Mouse (Mus musculus): Measurements from ENCODE around the gene Rnpepl1. TPM values are rescaled to one million over a fixed set of nuclear protein-coding genes. Genes with fewer than 3 reads are reported as not detected.
A peak's percentile ranks its signal among the peaks of the same experiment; 100 is the strongest.

The Rnpepl1 gene
- total RNA-seq (2022) = 10 to 100 TPM; 72.0 to 80.4 (median 77.3) TPM

- peak; percentile 59 for DNase-seq (ENCODE audit: low spot score)
These were observed at the start of gene Rnpepl1 for GRCm38 (mm10) chr1:92910239-92910885. Gene Rnpepl1 (plus strand): TSS chr1:92910783.

- no peak for DNase-seq (ENCODE audit: low spot score)
These were observed 49.1 kb upstream of the Rnpepl1 start for GRCm38 (mm10) chr1:92861503-92861902.

GRCm38 (mm10) chr1:92863268-92863667, 47.3 kb upstream of the Rnpepl1 start:
- DNase-seq (ENCODE audit: low spot score) = no peak

GRCm38 (mm10) chr1:92866170-92866569, 44.4 kb upstream of the Rnpepl1 start:
- DNase-seq (ENCODE audit: low spot score) = no peak

- no peak for DNase-seq (ENCODE audit: low spot score)
These were observed 40.6 kb upstream of the Rnpepl1 start for GRCm38 (mm10) chr1:92869985-92870384.

- DNase-seq (ENCODE audit: low spot score) = no peak
These were observed 37.9 kb upstream of the Rnpepl1 start for GRCm38 (mm10) chr1:92872666-92873065.

GRCm38 (mm10) chr1:92874011-92874410, 36.6 kb upstream of the Rnpepl1 start:
- no peak for DNase-seq (ENCODE audit: low spot score)

GRCm38 (mm10) chr1:92875360-92876111, 35.0 kb upstream of the Rnpepl1 start:
- DNase-seq (ENCODE audit: low spot score) = no peak

GRCm38 (mm10) chr1:92877431-92877978, 33.1 kb upstream of the Rnpepl1 start:
- no peak for DNase-seq (ENCODE audit: low spot score)

- no peak for DNase-seq (ENCODE audit: low spot score)
These were observed 32.4 kb upstream of the Rnpepl1 start for GRCm38 (mm10) chr1:92878066-92878741.

GRCm38 (mm10) chr1:92879266-92879665, 31.3 kb upstream of the Rnpepl1 start:
- DNase-seq (ENCODE audit: low spot score) = no peak

GRCm38 (mm10) chr1:92880101-92880500, 30.5 kb upstream of the Rnpepl1 start:
- no peak for DNase-seq (ENCODE audit: low spot score)

- no peak for DNase-seq (ENCODE audit: low spot score)
These were observed 28.6 kb upstream of the Rnpepl1 start for GRCm38 (mm10) chr1:92881982-92882381.

GRCm38 (mm10) chr1:92888901-92889655, 21.5 kb upstream of the Rnpepl1 start:
- no peak for DNase-seq (ENCODE audit: low spot score)

GRCm38 (mm10) chr1:92892791-92893190, 17.8 kb upstream of the Rnpepl1 start:
- no peak for DNase-seq (ENCODE audit: low spot score)

- DNase-seq (ENCODE audit: low spot score) = no peak
These were observed 16.7 kb upstream of the Rnpepl1 start for GRCm38 (mm10) chr1:92893896-92894295.

- DNase-seq (ENCODE audit: low spot score) = peak; percentile 60
These were observed 15.5 kb upstream of the Rnpepl1 start for GRCm38 (mm10) chr1:92895089-92895488.

GRCm38 (mm10) chr1:92902786-92903185, 7.8 kb upstream of the Rnpepl1 start, which contains the start of gene Ankmy1:
Gene Ankmy1 (minus strand): TSS chr1:92902906.
- no peak for DNase-seq (ENCODE audit: low spot score)

GRCm38 (mm10) chr1:92903627-92904026, 7.0 kb upstream of the Rnpepl1 start:
- no peak for DNase-seq (ENCODE audit: low spot score)

GRCm38 (mm10) chr1:92905703-92906310, 4.8 kb upstream of the Rnpepl1 start:
- no peak for DNase-seq (ENCODE audit: low spot score)
